Mouse (Mus musculus): Measurements from ENCODE around the gene 2010315B03Rik. TPM values are rescaled to one million over a fixed set of nuclear protein-coding genes. Genes with fewer than 3 reads are reported as not detected.
A peak's percentile ranks its signal among the peaks of the same experiment; 100 is the strongest.

2010315B03Rik gene
- polyA plus RNA-seq (2015; fragmentation: Nextera tagmentation; extraction: Ambion mirVana) = 13.8 TPM in 2 replicates

GRCm38 (mm10) chr9:124312171-124313142 is at the start of gene 2010315B03Rik:
Gene 2010315B03Rik, minus strand, starts transcription at chr9:124312696.
- H3K9ac ChIP-seq = peak within 1 kb of the TSS; percentile 76
- no peaks in the 10 kb centered on the region for H3K36me3 ChIP-seq (replicated peaks)
- H3K4me1 ChIP-seq = peaks cover 12% of the 10 kb centered on the region
- WGBS = 2% methylated on average over 21 of the region's 22 CpGs
- ATAC-seq (replicated peaks) = peak; percentile 99
- no peaks in the 10 kb centered on the region for H3K27me3 ChIP-seq (replicated peaks)
- peak within 1 kb of the TSS; percentile 90 for H3K4me3 ChIP-seq
- peak within 1 kb of the TSS; percentile 91 for H3K27ac ChIP-seq
- peak within 1 kb of the TSS; percentile 64 for H3K4me2 ChIP-seq
- peaks cover 2% of the 10 kb centered on the region; the same call in 1 of the 2 replicates for H3K9me3 ChIP-seq

- Histone ChIP-seq H3K9ac (peak overlapping the region; percentile 76), H3K9me3 (no peaks in the 10 kb centered on the region), H3K36me3 (replicated peaks) (no peaks in the 10 kb centered on the region), H3K27ac (peak overlapping the region; percentile 91; the same call in 1 of the 2 replicates), H3K27me3 (replicated peaks) (no peaks in the 10 kb centered on the region), H3K4me2 (peak overlapping the region; percentile 64), H3K4me3 (peak overlapping the region; percentile 90), H3K4me1 (peaks cover 12% of the 10 kb centered on the region)
- peak; percentile 38 for ATAC-seq (replicated peaks)
Measured at GRCm38 (mm10) chr9:124311502-124311901, 994 bp downstream of the 2010315B03Rik start.

- no peak overlapping the region for H3K4me3 ChIP-seq
- peaks cover 10% of the 10 kb centered on the region; the same call in 1 of the 2 replicates for H3K36me3 ChIP-seq (replicated peaks)
- H3K4me2 ChIP-seq = no peak overlapping the region
- H3K9ac ChIP-seq = no peak overlapping the region
- H3K9me3 ChIP-seq = peaks cover 18% of the 10 kb centered on the region
- H3K27ac ChIP-seq = no peak overlapping the region
- no peaks in the 10 kb centered on the region for H3K4me1 ChIP-seq
- no peak for ATAC-seq (replicated peaks)
- H3K27me3 ChIP-seq (replicated peaks) = no peaks in the 10 kb centered on the region
Measured at GRCm38 (mm10) chr9:124288329-124288728, 24.2 kb downstream of the 2010315B03Rik start.

GRCm38 (mm10) chr9:124281912-124282686 is 30.4 kb downstream of the 2010315B03Rik start:
- WGBS = under 1% methylated on average over 22 of the region's 22 CpGs
- H3K27ac ChIP-seq = peak overlapping the region; percentile 84

GRCm38 (mm10) chr9:124281448-124281791 is 31.1 kb downstream of the 2010315B03Rik start:
- peaks cover 17% of the 10 kb centered on the region for H3K4me1 ChIP-seq
- peak; percentile 13 for ATAC-seq (replicated peaks)
- H3K9me3 ChIP-seq = peaks cover 3% of the 10 kb centered on the region; the same call in 1 of the 2 replicates

More at GRCm38 (mm10) chr9:124281912-124282686, 30.4 kb downstream of the 2010315B03Rik start:
- Histone ChIP-seq H3K9me3 (0 out of 2 replicates have a peak, but pooled peaks cover 3% of the 10 kb centered on the region), H3K9ac (peak overlapping the region; percentile 79), H3K4me1 (peaks cover 17% of the 10 kb centered on the region), H3K4me2 (peak overlapping the region; percentile 82), H3K4me3 (peak overlapping the region; percentile 81), H3K36me3 (replicated peaks) (peaks cover 12% of the 10 kb centered on the region), H3K27me3 (replicated peaks) (no peaks in the 10 kb centered on the region)
- peak; percentile 98 for ATAC-seq (replicated peaks)

GRCm38 (mm10) chr9:124280576-124281447 is 31.7 kb downstream of the 2010315B03Rik start:
- no peak for ATAC-seq (replicated peaks)
- Histone ChIP-seq H3K9ac (peak overlapping the region; percentile 79), H3K4me1 (peaks cover 17% of the 10 kb centered on the region), H3K27me3 (replicated peaks) (no peaks in the 10 kb centered on the region), H3K27ac (peak overlapping the region; percentile 84; the same call in 1 of the 2 replicates), H3K36me3 (replicated peaks) (peaks cover 12% of the 10 kb centered on the region), H3K4me3 (peak overlapping the region; percentile 81), H3K4me2 (peak overlapping the region; percentile 82), H3K9me3 (peaks cover 3% of the 10 kb centered on the region; the same call in 1 of the 2 replicates)
- WGBS = 72% methylated on average over 2 of the region's 2 CpGs

More at GRCm38 (mm10) chr9:124281448-124281791, 31.1 kb downstream of the 2010315B03Rik start:
- Histone ChIP-seq H3K4me3 (peak overlapping the region; percentile 81), H3K27ac (peak overlapping the region; percentile 84), H3K27me3 (replicated peaks) (no peaks in the 10 kb centered on the region), H3K4me2 (peak overlapping the region; percentile 82), H3K36me3 (replicated peaks) (peaks cover 12% of the 10 kb centered on the region), H3K9ac (peak overlapping the region; percentile 79)
- WGBS = 30% methylated on average over 1 of the region's 1 CpGs

- Histone ChIP-seq H3K4me1 (peaks cover 17% of the 10 kb centered on the region), H3K4me2 (no peak overlapping the region), H3K4me3 (no peak overlapping the region), H3K27me3 (replicated peaks) (no peaks in the 10 kb centered on the region), H3K27ac (no peak overlapping the region), H3K9me3 (peaks cover 16% of the 10 kb centered on the region), H3K9ac (no peak overlapping the region), H3K36me3 (replicated peaks) (peaks cover 24% of the 10 kb centered on the region)
- WGBS = 49% methylated on average over 2 of the region's 2 CpGs
- no peak for ATAC-seq (replicated peaks)
Measured at GRCm38 (mm10) chr9:124279300-124279699, 33.2 kb downstream of the 2010315B03Rik start.

- H3K36me3 ChIP-seq (replicated peaks) = peaks cover 40% of the 10 kb centered on the region
- H3K9me3 ChIP-seq = peaks cover 45% of the 10 kb centered on the region
- H3K27me3 ChIP-seq (replicated peaks) = no peaks in the 10 kb centered on the region
- no peak overlapping the region for H3K9ac ChIP-seq
- no peak for ATAC-seq (replicated peaks)
- H3K4me1 ChIP-seq = no peaks in the 10 kb centered on the region; the same call in 1 of the 2 replicates
- WGBS = 95% methylated on average over 2 of the region's 2 CpGs
- no peak overlapping the region for H3K4me2 ChIP-seq
- H3K4me3 ChIP-seq = no peak overlapping the region
- H3K27ac ChIP-seq = no peak overlapping the region
Measured at GRCm38 (mm10) chr9:124275064-124275463, 37.4 kb downstream of the 2010315B03Rik start.

- Histone ChIP-seq H3K9me3 (peaks cover 59% of the 10 kb centered on the region), H3K27me3 (replicated peaks) (no peaks in the 10 kb centered on the region), H3K36me3 (replicated peaks) (peaks cover 49% of the 10 kb centered on the region), H3K4me1 (no peaks in the 10 kb centered on the region), H3K27ac (no peak overlapping the region), H3K9ac (no peak overlapping the region), H3K4me2 (no peak overlapping the region), H3K4me3 (no peak overlapping the region)
- no peak for ATAC-seq (replicated peaks)
Measured at GRCm38 (mm10) chr9:124273172-124273571, 39.3 kb downstream of the 2010315B03Rik start.

GRCm38 (mm10) chr9:124267929-124268328 is 44.6 kb downstream of the 2010315B03Rik start:
- WGBS = 7% methylated on average over 2 of the region's 2 CpGs
- peaks cover 28% of the 10 kb centered on the region for H3K36me3 ChIP-seq (replicated peaks)
- no peaks in the 10 kb centered on the region for H3K27me3 ChIP-seq (replicated peaks)
- peaks cover 35% of the 10 kb centered on the region for H3K9me3 ChIP-seq
- H3K4me3 ChIP-seq = no peak overlapping the region
- no peak overlapping the region for H3K4me2 ChIP-seq
- peaks cover 8% of the 10 kb centered on the region for H3K4me1 ChIP-seq
- peak; percentile 99 for ATAC-seq (replicated peaks)
- H3K9ac ChIP-seq = no peak overlapping the region
- 0 out of 2 replicates have a peak overlapping the region, but pooled peaks have one; percentile 39 for H3K27ac ChIP-seq

- peak; percentile 72 for ATAC-seq (replicated peaks)
- Histone ChIP-seq H3K4me3 (no peak overlapping the region), H3K9me3 (peaks cover 31% of the 10 kb centered on the region), H3K27ac (0 out of 2 replicates have a peak overlapping the region, but pooled peaks have one; percentile 39), H3K4me2 (no peak overlapping the region), H3K27me3 (replicated peaks) (no peaks in the 10 kb centered on the region), H3K36me3 (replicated peaks) (peaks cover 28% of the 10 kb centered on the region), H3K9ac (no peak overlapping the region), H3K4me1 (peaks cover 8% of the 10 kb centered on the region)
Measured at GRCm38 (mm10) chr9:124267493-124267892, 45.0 kb downstream of the 2010315B03Rik start.
